Mouse (Mus musculus): Measurements from ENCODE around the gene Hs1bp3. TPM values are rescaled to one million over a fixed set of nuclear protein-coding genes. Genes with fewer than 3 reads are reported as not detected.

The Hs1bp3 gene
- polyA plus RNA-seq, 2 experiments, result 2.3 to 2.4 TPM

DNA sequence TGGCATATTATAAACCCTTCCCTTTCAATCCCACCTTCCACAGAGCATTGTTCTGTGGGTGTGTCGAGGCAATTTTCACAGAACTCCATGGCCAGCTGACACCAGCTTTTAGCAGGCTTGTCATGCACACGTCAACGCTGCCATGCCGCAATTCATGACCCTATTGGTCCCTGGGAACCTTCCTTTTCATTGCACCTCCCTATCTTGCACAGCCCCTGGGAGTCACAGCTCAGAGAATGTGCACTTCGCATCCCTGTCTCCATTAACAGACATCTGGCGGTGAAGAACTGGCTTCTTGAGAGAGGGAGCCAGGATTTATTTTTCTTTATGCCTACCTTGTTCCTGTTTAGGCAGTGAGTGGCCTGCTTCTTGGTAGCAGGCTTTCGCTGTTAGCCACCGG, 25.7 kb downstream of the Hs1bp3 start:
- Histone ChIP-seq H3K9me3 (ENCODE audit: control insufficient read depth, low read length) (no peaks in the 10 kb centered on the region), H3K4me2 (ENCODE audit: low read depth) (no peak overlapping the region), H3K9ac (replicated peaks) (no peak overlapping the region), H3K27me3 (ENCODE audit: control insufficient read depth, insufficient read depth, low read length) (no peaks in the 10 kb centered on the region), H3K4me1 (replicated peaks; ENCODE audit: control insufficient read depth in 2 of 2, insufficient read depth in 2 of 2, low read length in 1 of 2) (peaks cover 0 to under 1% of the 10 kb centered on the region in 2 experiments; a peak in 1 of 4 replicates), H3K4me3 (ENCODE audit: insufficient read depth in 1 of 2, low read depth in 2 of 2, low read length in 2 of 2) (no peak overlapping the region), H3K36me3 (replicated peaks; ENCODE audit: control insufficient read depth, insufficient read depth, low read depth) (no peaks in the 10 kb centered on the region), H3K27ac (no peak overlapping the region)
- 66% methylated on average over 8 of the region's 8 CpGs for WGBS (ENCODE audit: insufficient replicate concordance)
- ATAC-seq (ENCODE audit: insufficient read depth) (no peak), DNase-seq (ENCODE audit: low read depth in 3 of 3, low spot score in 3 of 3) (no peak)
- TF ChIP-seq EP300 (IDR thresholded peaks at IDR 0.05; ENCODE audit: low read depth) (no peak), CTCF (IDR thresholded peaks at IDR 0.05; ENCODE audit: low read depth) (no peak)

DNA sequence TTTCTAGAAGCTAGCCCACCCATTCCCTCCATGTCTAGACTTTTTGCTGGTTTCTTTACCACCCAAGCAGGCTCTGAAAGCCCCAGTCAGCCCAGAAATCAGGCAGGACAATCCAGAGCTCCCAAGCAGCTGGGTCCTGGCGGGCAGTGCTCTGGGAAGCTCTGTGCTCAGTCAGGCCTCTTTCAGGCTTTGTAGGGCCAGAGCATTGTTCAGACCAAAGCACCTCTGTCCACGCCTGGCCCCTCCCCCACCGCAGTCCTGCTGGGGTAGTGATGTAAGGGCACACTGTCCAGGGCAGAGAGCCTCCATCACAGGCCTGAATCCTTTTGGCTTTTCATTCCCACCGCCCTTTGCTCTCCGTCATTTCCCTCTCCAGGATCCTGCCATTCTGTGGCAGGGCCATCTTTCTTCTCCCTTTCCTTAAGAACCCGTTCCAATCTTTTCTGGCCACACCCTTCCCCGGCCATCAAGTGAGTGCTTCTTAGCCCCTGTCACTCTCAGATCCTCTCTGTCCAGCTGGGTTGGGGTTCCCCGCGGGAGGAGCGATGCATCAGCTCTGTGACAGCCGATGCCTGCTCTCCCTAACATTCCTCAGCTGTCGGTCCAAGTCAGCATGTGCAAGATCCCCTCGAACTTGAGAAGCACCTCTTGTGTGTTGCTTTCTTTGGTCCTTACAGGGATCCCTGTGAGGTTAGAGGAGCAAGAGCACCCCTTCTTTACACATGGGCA, 26.5 kb downstream of the Hs1bp3 start:
- H3K27ac ChIP-seq, result no peak overlapping the region
- peaks cover 0 to 2% of the 10 kb centered on the region in 2 experiments; a peak in 1 of 4 replicates for H3K4me1 ChIP-seq (replicated peaks; ENCODE audit: control insufficient read depth in 2 of 2, insufficient read depth in 2 of 2, low read length in 1 of 2)
- WGBS (ENCODE audit: insufficient replicate concordance), result 70% methylated on average over 13 of the region's 13 CpGs
- no peaks in the 10 kb centered on the region for H3K27me3 ChIP-seq (ENCODE audit: control insufficient read depth, insufficient read depth, low read length)
- no peaks in the 10 kb centered on the region for H3K9me3 ChIP-seq (ENCODE audit: control insufficient read depth, low read length)
- no peak overlapping the region for H3K9ac ChIP-seq (replicated peaks)
- no peak overlapping the region for H3K4me3 ChIP-seq (ENCODE audit: insufficient read depth in 1 of 2, low read depth in 2 of 2, low read length in 2 of 2)
- H3K4me2 ChIP-seq (ENCODE audit: low read depth), result no peak overlapping the region
- ATAC-seq (ENCODE audit: insufficient read depth) (no peak), DNase-seq (ENCODE audit: low read depth in 3 of 3, low spot score in 3 of 3) (no peak)
- TF ChIP-seq EP300 (IDR thresholded peaks at IDR 0.05; ENCODE audit: low read depth), result no peak
- no peak for TF ChIP-seq CTCF (IDR thresholded peaks at IDR 0.05; ENCODE audit: low read depth)
- no peaks in the 10 kb centered on the region for H3K36me3 ChIP-seq (replicated peaks; ENCODE audit: control insufficient read depth, insufficient read depth, low read depth)

DNA sequence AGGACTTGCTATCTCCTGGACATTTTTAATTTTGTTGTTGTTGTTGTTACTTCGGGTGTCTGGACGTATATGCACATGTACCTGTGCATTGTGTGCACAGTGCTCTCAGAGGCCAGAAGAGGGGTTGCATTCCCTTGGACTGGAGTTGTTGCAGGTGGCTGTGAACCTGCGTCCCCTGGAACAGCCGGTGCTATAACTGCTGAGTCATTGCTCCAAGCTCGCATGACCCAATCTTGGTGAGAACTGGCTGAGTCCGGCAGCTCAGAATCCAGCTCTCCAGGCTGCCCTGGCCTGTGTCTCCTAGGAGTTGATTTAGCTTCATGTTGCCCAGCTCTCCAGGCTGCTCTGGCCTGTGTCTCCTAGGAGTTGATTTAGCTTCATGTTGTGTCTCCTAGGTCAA, 27.8 kb downstream of the Hs1bp3 start:
- Histone ChIP-seq H3K4me2 (ENCODE audit: low read depth) (no peak overlapping the region), H3K27me3 (ENCODE audit: control insufficient read depth, insufficient read depth, low read length) (no peaks in the 10 kb centered on the region), H3K9me3 (ENCODE audit: control insufficient read depth, low read length) (no peaks in the 10 kb centered on the region), H3K27ac (no peak overlapping the region), H3K4me1 (replicated peaks; ENCODE audit: control insufficient read depth in 2 of 2, insufficient read depth in 2 of 2, low read length in 1 of 2) (peaks cover 0 to 7% of the 10 kb centered on the region in 2 experiments; a peak in 1 of 4 replicates), H3K36me3 (replicated peaks; ENCODE audit: control insufficient read depth, insufficient read depth, low read depth) (no peaks in the 10 kb centered on the region), H3K4me3 (ENCODE audit: insufficient read depth in 1 of 2, low read depth in 2 of 2, low read length in 2 of 2) (no peak overlapping the region), H3K9ac (replicated peaks) (no peak overlapping the region)
- TF ChIP-seq CTCF (IDR thresholded peaks at IDR 0.05; ENCODE audit: low read depth) (no peak), EP300 (IDR thresholded peaks at IDR 0.05; ENCODE audit: low read depth) (no peak)
- DNase-seq (ENCODE audit: low read depth in 3 of 3, low spot score in 3 of 3), result no peak
- ATAC-seq (ENCODE audit: insufficient read depth), result no peak
- 59% methylated on average over 6 of the region's 6 CpGs for WGBS (ENCODE audit: insufficient replicate concordance)

DNA sequence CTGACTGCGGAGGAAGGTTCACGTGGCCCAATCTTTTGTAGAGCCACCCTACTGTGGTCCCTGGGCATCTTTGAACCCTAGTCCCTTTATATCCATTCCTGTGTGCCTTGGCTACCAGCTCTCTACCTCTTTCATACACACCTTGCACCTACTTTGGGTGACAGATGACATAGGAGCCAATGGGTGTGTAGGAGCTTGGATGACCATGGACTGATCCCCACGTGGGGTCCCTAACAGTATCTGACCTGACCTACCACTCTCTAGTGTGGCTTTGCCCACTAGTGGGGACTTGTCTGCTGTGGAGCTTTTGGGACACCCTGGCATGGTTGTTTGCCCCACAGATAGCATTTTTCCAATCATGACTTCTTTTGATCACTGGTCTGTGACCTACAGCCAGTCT, 30.1 kb downstream of the Hs1bp3 start:
- Histone ChIP-seq H3K4me2 (ENCODE audit: low read depth) (no peak overlapping the region), H3K9ac (replicated peaks) (no peak overlapping the region), H3K4me3 (ENCODE audit: insufficient read depth in 1 of 2, low read depth in 2 of 2, low read length in 2 of 2) (no peak overlapping the region), H3K27ac (no peak overlapping the region), H3K4me1 (replicated peaks; ENCODE audit: control insufficient read depth in 2 of 2, insufficient read depth in 2 of 2, low read length in 1 of 2) (peaks cover 0 to 11% of the 10 kb centered on the region in 2 experiments; a peak in 2 of 4 replicates), H3K27me3 (ENCODE audit: control insufficient read depth, insufficient read depth, low read length) (no peaks in the 10 kb centered on the region), H3K9me3 (ENCODE audit: control insufficient read depth, low read length) (no peaks in the 10 kb centered on the region), H3K36me3 (replicated peaks; ENCODE audit: control insufficient read depth, insufficient read depth, low read depth) (no peaks in the 10 kb centered on the region)
- 80% methylated on average over 3 of the region's 3 CpGs for WGBS (ENCODE audit: insufficient replicate concordance)
- DNase-seq (ENCODE audit: low read depth in 3 of 3, low spot score in 3 of 3), result no peak
- TF ChIP-seq CTCF (IDR thresholded peaks at IDR 0.05; ENCODE audit: low read depth), result no peak
- ATAC-seq (ENCODE audit: insufficient read depth), result no peak

DNA sequence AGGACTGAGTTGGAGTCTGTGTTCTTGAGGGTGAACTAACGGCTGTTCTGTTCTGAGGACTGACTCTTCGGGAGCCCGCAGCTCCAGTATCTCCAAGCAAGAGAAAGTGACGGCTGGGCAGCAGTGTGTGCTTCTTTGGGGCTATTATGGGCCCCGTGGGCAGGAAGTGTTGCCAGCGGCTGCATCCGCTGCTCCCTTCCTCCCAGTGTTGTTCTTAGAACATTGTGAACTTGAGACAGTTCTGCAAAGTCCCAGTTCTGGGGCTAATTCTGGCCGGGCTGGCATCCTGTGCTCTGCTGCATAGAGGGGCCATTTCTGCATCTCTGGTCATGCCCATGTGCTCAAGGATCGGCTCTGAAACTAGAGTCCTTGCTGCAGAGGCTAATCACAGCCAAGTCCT, 31.7 kb downstream of the Hs1bp3 start:
- no peak overlapping the region for H3K27ac ChIP-seq
- no peaks in the 10 kb centered on the region for H3K27me3 ChIP-seq (ENCODE audit: control insufficient read depth, insufficient read depth, low read length)
- H3K4me2 ChIP-seq (ENCODE audit: low read depth), result no peak overlapping the region
- H3K4me3 ChIP-seq (ENCODE audit: insufficient read depth in 1 of 2, low read depth in 2 of 2, low read length in 2 of 2), result no peak overlapping the region
- WGBS (ENCODE audit: insufficient replicate concordance), result 10% methylated on average over 9 of the region's 9 CpGs
- no peak for TF ChIP-seq CTCF (IDR thresholded peaks at IDR 0.05; ENCODE audit: low read depth)
- TF ChIP-seq EP300 (IDR thresholded peaks at IDR 0.05; ENCODE audit: low read depth), result no peak
- H3K9ac ChIP-seq (replicated peaks), result no peak overlapping the region
- DNase-seq (ENCODE audit: low read depth in 3 of 3, low spot score in 3 of 3), result no peak
- peaks cover 0 to 14% of the 10 kb centered on the region in 2 experiments; a peak in 2 of 4 replicates for H3K4me1 ChIP-seq (replicated peaks; ENCODE audit: control insufficient read depth in 2 of 2, insufficient read depth in 2 of 2, low read length in 1 of 2)
- H3K9me3 ChIP-seq (ENCODE audit: control insufficient read depth, low read length), result no peaks in the 10 kb centered on the region
- H3K36me3 ChIP-seq (replicated peaks; ENCODE audit: control insufficient read depth, insufficient read depth, low read depth), result no peaks in the 10 kb centered on the region
- ATAC-seq (ENCODE audit: insufficient read depth), result peak; percentile 56

Data from liver, embryonic 14.5 days (tissue).